Mouse (Mus musculus): ENCODE measurements around the gene Sf3a1.

DNA sequence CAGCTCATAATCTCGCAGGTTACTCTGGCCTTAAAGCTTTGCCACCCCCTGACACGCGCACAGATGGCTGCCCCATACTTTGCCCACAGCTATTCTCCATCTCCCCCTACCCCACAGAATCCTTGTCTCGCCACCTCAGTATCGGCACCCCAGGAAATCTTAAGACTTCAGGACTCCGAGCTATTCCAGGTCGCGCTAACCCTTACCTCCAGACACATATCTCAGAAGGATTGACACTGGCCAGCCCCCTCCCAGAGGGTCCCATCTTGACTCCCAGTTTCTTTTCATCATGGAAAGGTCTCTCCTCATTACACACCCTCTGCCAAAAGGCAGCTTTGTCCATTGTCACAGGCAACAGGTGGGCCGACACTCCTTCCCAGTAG, 27.2 kb downstream of the Sf3a1 start:
- TF ChIP-seq USF2 (IDR thresholded peaks at IDR 0.05; ENCODE audit: borderline replicate concordance in 1 of 2, insufficient read depth in 1 of 2, low read depth in 1 of 2, low read length in 2 of 2) (no peak), TAL1 (IDR thresholded peaks at IDR 0.05; ENCODE audit: low read length) (no peak), POLR2A (IDR thresholded peaks at IDR 0.05; ENCODE audit: control insufficient read depth in 1 of 2, insufficient read depth in 1 of 2, low read depth in 1 of 2, low read length in 2 of 2, poor library complexity in 1 of 2) (no peak), EP300 (IDR thresholded peaks at IDR 0.05; ENCODE audit: low read depth in 1 of 2, low read length in 2 of 2) (no peak), RCOR1 (IDR thresholded peaks at IDR 0.05; ENCODE audit: low read depth, low read length) (no peak), NELFE (IDR thresholded peaks at IDR 0.05; ENCODE audit: low read depth, low read length) (no peak), CHD1 (IDR thresholded peaks at IDR 0.05; ENCODE audit: low read depth, low read length) (no peak), MEF2A (IDR thresholded peaks at IDR 0.05; ENCODE audit: extremely low read depth, insufficient replicate concordance, low read depth, low read length, poor library complexity, severe bottlenecking) (no peak), GABPA (IDR thresholded peaks at IDR 0.05; ENCODE audit: low read depth, low read length) (no peak)
